Mouse (Mus musculus): ENCODE measurements around the gene Hapln4.

GRCm38 (mm10) chr8:70114488-70114887 lies 31.2 kb downstream of the Hapln4 start:
- TF ChIP-seq POLR2A (IDR thresholded peaks at IDR 0.05; ENCODE audit: insufficient read length, low read depth), result no peak
- no peak for TF ChIP-seq SRF (IDR thresholded peaks at IDR 0.05; ENCODE audit: control insufficient read depth, insufficient read length, low read depth)
- no peak for TF ChIP-seq USF1 (IDR thresholded peaks at IDR 0.05; ENCODE audit: low read depth)
- no peak for TF ChIP-seq MYOG (IDR thresholded peaks at IDR 0.05; ENCODE audit: control insufficient read depth in 1 of 3, insufficient read depth in 1 of 3, insufficient read length in 2 of 3, low read depth in 2 of 3)
- TF ChIP-seq TCF12 (IDR thresholded peaks at IDR 0.05; ENCODE audit: insufficient read depth, poor library complexity, severe bottlenecking), result no peak
- no peak for TF ChIP-seq E2F4 (IDR thresholded peaks at IDR 0.05; ENCODE audit: insufficient read depth)
- TF ChIP-seq TCF3 (IDR thresholded peaks at IDR 0.05; ENCODE audit: insufficient read length, low read depth), result no peak
- no peak for TF ChIP-seq REST (IDR thresholded peaks at IDR 0.05; ENCODE audit: insufficient read depth, insufficient read length)
- TF ChIP-seq MAX (IDR thresholded peaks at IDR 0.05; ENCODE audit: low read depth), result no peak
- TF ChIP-seq POLR2AphosphoS2 (IDR thresholded peaks at IDR 0.05; ENCODE audit: insufficient read length, low read depth), result no peak
- no peak for TF ChIP-seq CEBPB (IDR thresholded peaks at IDR 0.05; ENCODE audit: insufficient read depth, poor library complexity, severe bottlenecking)
- no peak for TF ChIP-seq MYOD1 (IDR thresholded peaks at IDR 0.05; ENCODE audit: control insufficient read depth in 1 of 3, insufficient read length in 2 of 3, low read depth in 2 of 3)
